Mouse (Mus musculus) limb, embryonic 12.5 days (tissue): ENCODE measurements at regions not wholly inside any gene's neighbourhood (a gene's known extent, or its start where the extent isn't known, plus 50 kb on each side); places are given as distances from the start of the nearest gene placed in this dataset.

Experiments
- ATAC-seq: fragments of 200-750 bp; cut with Nextera tagmentation; 2 replicates; pipeline ENCODE4 v1.8.0; 2017; ENCODE audit warnings: low read depth, moderate TSS enrichment; ENCODE audit not compliant: insufficient number of reproducible peaks, insufficient read depth, low FRiP score, low TSS enrichment
- H3K27ac ChIP-seq: fragments of 300-500 bp; sonication (generic); 2 replicates; pipeline ENCODE4 v1.5.1; 2016; ENCODE audit warnings: mild to moderate bottlenecking, moderate library complexity
- H3K27me3 ChIP-seq: fragments of 300-500 bp; sonication (generic); 2 replicates; pipeline ENCODE4 v1.6.1; 2016; ENCODE audit warnings: mild to moderate bottlenecking, moderate library complexity
- H3K36me3 ChIP-seq: fragments of 300-500 bp; sonication (generic); 2 replicates; pipeline ENCODE4 v1.6.1; 2016; ENCODE audit warnings: mild to moderate bottlenecking, moderate library complexity
- H3K4me1 ChIP-seq: fragments of 300-500 bp; sonication (generic); replicated peaks from 2 replicates; pipeline ENCODE4 v1.6.1; 2016
- H3K4me2 ChIP-seq: fragments of 300-500 bp; sonication (generic); 2 replicates; pipeline ENCODE4 v1.6.1; 2016; ENCODE audit warnings: mild to moderate bottlenecking, moderate library complexity
- H3K4me3 ChIP-seq: fragments of 300-500 bp; sonication (generic); replicated peaks from 2 replicates; pipeline ENCODE4 v1.5.1; 2016; ENCODE audit warnings: mild to moderate bottlenecking
- H3K9ac ChIP-seq: fragments of 300-500 bp; sonication (generic); replicated peaks from 2 replicates; pipeline ENCODE4 v1.6.1; 2016; ENCODE audit warnings: mild to moderate bottlenecking, moderate library complexity
- H3K9me3 ChIP-seq: fragments of 300-500 bp; sonication (generic); 2 replicates; pipeline ENCODE4 v1.6.1; 2016; ENCODE audit warnings: mild to moderate bottlenecking, moderate library complexity
- WGBS: fragments of 180-500 bp; shearing (Covaris S2); methylation state at CpG from one replicate; pipeline ENCODE4 v1.1.7; 2016; 5-methylcytosine and 5-hydroxymethylcytosine counted together

GRCm38 (mm10) chr12:29166316-29166715, 361.9 kb upstream of the Myt1l start:
- 59% methylated on average over 2 of the region's 2 CpGs for WGBS
- no peak for ATAC-seq
- H3K4me3 ChIP-seq, result no peak overlapping the region
- H3K4me2 ChIP-seq, result no peak overlapping the region
- peaks cover 4% of the 10 kb centered on the region; the same call in 1 of the 2 replicates for H3K4me1 ChIP-seq
- no peaks in the 10 kb centered on the region for H3K36me3 ChIP-seq
- no peaks in the 10 kb centered on the region for H3K27me3 ChIP-seq
- no peak overlapping the region for H3K27ac ChIP-seq
- no peak overlapping the region for H3K9ac ChIP-seq
- no peaks in the 10 kb centered on the region for H3K9me3 ChIP-seq

DNA sequence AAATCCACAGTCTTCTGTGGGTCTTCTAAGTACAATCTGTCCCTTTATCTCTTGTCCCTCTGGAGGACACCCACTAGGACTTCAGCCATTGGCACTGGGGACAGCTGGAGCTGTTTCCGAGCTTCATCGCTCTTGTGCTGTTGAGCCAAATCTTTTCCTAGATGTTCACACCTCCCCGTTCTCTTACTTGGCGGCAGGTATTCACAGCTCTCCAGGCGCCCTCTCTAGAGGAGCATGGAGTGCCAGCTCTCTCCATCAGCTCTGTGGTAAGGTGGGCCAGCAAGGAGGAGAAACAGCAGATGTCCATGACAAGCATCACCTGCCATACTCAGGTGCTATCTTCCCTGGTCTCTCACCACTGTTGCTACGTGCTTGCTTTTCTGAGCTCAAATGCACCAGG, 360.3 kb upstream of the Myt1l start:
- no peak overlapping the region for H3K4me2 ChIP-seq
- no peaks in the 10 kb centered on the region for H3K36me3 ChIP-seq
- 85% methylated on average over 6 of the region's 6 CpGs for WGBS
- H3K4me1 ChIP-seq, result no peaks in the 10 kb centered on the region
- H3K9ac ChIP-seq, result no peak overlapping the region
- ATAC-seq, result no peak
- no peak overlapping the region for H3K27ac ChIP-seq
- H3K4me3 ChIP-seq, result no peak overlapping the region
- no peaks in the 10 kb centered on the region; the same call in 1 of the 2 replicates for H3K27me3 ChIP-seq
- H3K9me3 ChIP-seq, result no peaks in the 10 kb centered on the region

DNA sequence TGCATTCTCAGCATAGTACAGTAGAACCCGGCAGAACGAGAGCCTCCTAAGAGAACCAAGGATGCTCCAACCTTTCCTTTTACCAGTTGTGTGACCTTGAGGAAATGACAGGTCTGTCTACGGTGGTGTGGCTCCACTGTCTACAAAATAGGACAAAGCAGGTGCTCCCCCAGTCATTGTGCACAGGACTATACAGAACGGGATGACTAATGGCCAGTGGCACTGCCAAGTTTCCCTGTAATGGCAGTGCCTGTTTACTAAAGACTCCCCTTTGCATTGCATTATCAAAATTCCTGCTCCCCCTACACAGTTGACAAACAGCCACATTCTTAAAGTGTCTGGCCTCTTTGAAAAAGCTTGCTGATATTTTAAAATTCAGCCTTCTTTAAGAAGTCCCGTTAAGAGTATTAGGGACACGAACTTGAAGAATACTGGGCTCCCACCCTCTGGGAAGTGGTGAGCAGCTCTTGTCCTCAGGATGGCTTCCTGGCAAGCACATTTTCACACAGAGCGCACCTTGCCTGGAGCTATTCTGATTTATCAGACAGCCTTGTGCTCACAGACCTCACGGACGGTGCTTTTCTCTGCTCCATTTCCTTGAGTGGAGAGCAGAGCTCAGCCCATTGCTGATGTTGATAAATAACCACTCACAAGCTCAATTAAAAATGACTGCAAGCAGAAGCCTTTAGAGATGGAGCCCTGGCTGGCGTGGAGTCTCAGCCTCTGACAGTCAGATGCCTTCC, 352.3 kb upstream of the Myt1l start:
- Histone ChIP-seq H3K36me3 (no peaks in the 10 kb centered on the region), H3K27ac (no peak overlapping the region), H3K4me1 (no peaks in the 10 kb centered on the region), H3K4me3 (no peak overlapping the region), H3K4me2 (no peak overlapping the region), H3K27me3 (no peaks in the 10 kb centered on the region; the same call in 1 of the 2 replicates), H3K9ac (no peak overlapping the region), H3K9me3 (no peaks in the 10 kb centered on the region)
- no peak for ATAC-seq
- WGBS, result 80% methylated on average over 10 of the region's 10 CpGs

- H3K27ac ChIP-seq, result no peak overlapping the region
- no peaks in the 10 kb centered on the region for H3K9me3 ChIP-seq
- no peak overlapping the region for H3K4me3 ChIP-seq
- H3K9ac ChIP-seq, result no peak overlapping the region
- no peaks in the 10 kb centered on the region for H3K36me3 ChIP-seq
- H3K27me3 ChIP-seq, result no peaks in the 10 kb centered on the region; the same call in 1 of the 2 replicates
- 87% methylated on average over 12 of the region's 12 CpGs for WGBS
- H3K4me2 ChIP-seq, result no peak overlapping the region
- H3K4me1 ChIP-seq, result no peaks in the 10 kb centered on the region
- ATAC-seq, result no peak
Measured at GRCm38 (mm10) chr12:29177145-29177544, 351.0 kb upstream of the Myt1l start.

GRCm38 (mm10) chr12:29178168-29178895, 349.9 kb upstream of the Myt1l start:
- no peak overlapping the region for H3K9ac ChIP-seq
- H3K4me3 ChIP-seq, result no peak overlapping the region
- H3K36me3 ChIP-seq, result no peaks in the 10 kb centered on the region
- ATAC-seq, result no peak
- H3K4me1 ChIP-seq, result no peaks in the 10 kb centered on the region
- 81% methylated on average over 14 of the region's 14 CpGs for WGBS
- no peaks in the 10 kb centered on the region for H3K27me3 ChIP-seq
- H3K9me3 ChIP-seq, result no peaks in the 10 kb centered on the region
- no peak overlapping the region for H3K27ac ChIP-seq
- H3K4me2 ChIP-seq, result no peak overlapping the region

- 42% methylated on average over 2 of the region's 2 CpGs for WGBS
- no peak overlapping the region for H3K4me3 ChIP-seq
- H3K9ac ChIP-seq, result no peak overlapping the region
- H3K36me3 ChIP-seq, result no peaks in the 10 kb centered on the region
- no peaks in the 10 kb centered on the region for H3K4me1 ChIP-seq
- H3K9me3 ChIP-seq, result no peaks in the 10 kb centered on the region
- no peak for ATAC-seq
- H3K27ac ChIP-seq, result no peak overlapping the region
- H3K27me3 ChIP-seq, result no peaks in the 10 kb centered on the region
- H3K4me2 ChIP-seq, result no peak overlapping the region
Measured at GRCm38 (mm10) chr12:29179405-29179804, 348.8 kb upstream of the Myt1l start.

DNA sequence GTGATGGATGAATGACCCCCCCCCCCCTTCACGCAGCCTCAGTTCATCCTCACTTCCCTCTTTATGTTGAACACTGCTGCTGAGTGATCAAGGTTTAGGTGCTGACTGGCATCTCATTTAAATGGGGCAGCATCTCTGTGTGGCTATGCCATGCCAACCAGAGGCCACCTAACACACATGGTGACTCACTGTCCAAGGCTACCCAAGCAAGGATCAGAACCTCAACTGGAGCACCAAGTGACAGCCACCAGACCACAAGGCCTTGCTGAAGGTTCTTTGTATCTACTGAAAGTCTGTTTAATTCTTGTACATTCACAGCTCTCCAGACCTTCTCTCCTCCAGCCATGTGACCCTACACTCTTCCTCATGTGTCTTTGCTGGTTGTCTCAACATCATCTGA, 347.6 kb upstream of the Myt1l start:
- H3K9me3 ChIP-seq, result no peaks in the 10 kb centered on the region
- 67% methylated on average over 1 of the region's 1 CpGs for WGBS
- no peak overlapping the region for H3K4me2 ChIP-seq
- ATAC-seq, result no peak
- H3K4me1 ChIP-seq, result no peaks in the 10 kb centered on the region
- H3K27me3 ChIP-seq, result no peaks in the 10 kb centered on the region
- no peak overlapping the region for H3K27ac ChIP-seq
- H3K9ac ChIP-seq, result no peak overlapping the region
- H3K4me3 ChIP-seq, result no peak overlapping the region
- H3K36me3 ChIP-seq, result no peaks in the 10 kb centered on the region

DNA sequence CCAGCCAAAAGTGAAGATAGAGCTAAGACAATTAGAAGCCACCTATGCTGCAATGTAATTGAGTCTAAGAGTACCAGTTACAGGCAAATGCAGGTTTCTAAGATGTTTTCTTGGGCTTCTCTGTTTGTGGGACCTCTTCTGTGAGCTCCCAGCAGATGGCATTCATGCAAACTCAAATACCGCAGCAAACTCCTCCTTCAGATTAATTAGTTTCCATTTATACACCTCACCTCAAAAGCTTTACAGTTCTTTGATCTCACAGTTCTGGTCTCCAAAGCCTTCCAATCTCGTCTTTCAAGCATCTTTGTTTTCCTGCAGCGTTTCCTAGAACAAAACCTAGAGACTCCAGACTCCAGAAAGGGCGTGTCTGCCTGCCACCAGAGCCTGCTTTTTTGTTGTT, 340.6 kb upstream of the Myt1l start:
- WGBS, result 48% methylated on average over 4 of the region's 4 CpGs
- no peaks in the 10 kb centered on the region for H3K9me3 ChIP-seq
- ATAC-seq, result no peak
- H3K27ac ChIP-seq, result no peak overlapping the region
- no peak overlapping the region for H3K4me2 ChIP-seq
- no peaks in the 10 kb centered on the region for H3K27me3 ChIP-seq
- H3K9ac ChIP-seq, result no peak overlapping the region
- H3K36me3 ChIP-seq, result no peaks in the 10 kb centered on the region
- no peaks in the 10 kb centered on the region for H3K4me1 ChIP-seq
- H3K4me3 ChIP-seq, result no peak overlapping the region

GRCm38 (mm10) chr12:29192391-29192790, 335.8 kb upstream of the Myt1l start:
- ATAC-seq, result no peak

GRCm38 (mm10) chr12:29211946-29212345, 316.2 kb upstream of the Myt1l start:
- H3K4me2 ChIP-seq, result no peak overlapping the region
- H3K4me3 ChIP-seq, result no peak overlapping the region
- H3K27me3 ChIP-seq, result no peaks in the 10 kb centered on the region
- no peaks in the 10 kb centered on the region for H3K4me1 ChIP-seq
- H3K9ac ChIP-seq, result no peak overlapping the region
- no peaks in the 10 kb centered on the region for H3K9me3 ChIP-seq
- no peak overlapping the region for H3K27ac ChIP-seq
- ATAC-seq, result no peak
- no peaks in the 10 kb centered on the region for H3K36me3 ChIP-seq
- WGBS, result 72% methylated on average over 3 of the region's 3 CpGs

More at GRCm38 (mm10) chr12:29192391-29192790, 335.8 kb upstream of the Myt1l start:
- no peak overlapping the region for H3K27ac ChIP-seq
- no peak overlapping the region for H3K4me2 ChIP-seq
- H3K36me3 ChIP-seq, result no peaks in the 10 kb centered on the region
- no peaks in the 10 kb centered on the region for H3K4me1 ChIP-seq
- no peak overlapping the region for H3K9ac ChIP-seq
- no peaks in the 10 kb centered on the region for H3K27me3 ChIP-seq
- no peak overlapping the region for H3K4me3 ChIP-seq
- whole genome bisulfite sequencing, result 91% methylated on average over 3 of the region's 3 CpGs
- H3K9me3 ChIP-seq, result no peaks in the 10 kb centered on the region

- Histone ChIP-seq H3K27me3 (no peaks in the 10 kb centered on the region), H3K4me3 (no peak overlapping the region), H3K9ac (no peak overlapping the region), H3K4me1 (no peaks in the 10 kb centered on the region), H3K27ac (no peak overlapping the region), H3K36me3 (no peaks in the 10 kb centered on the region), H3K9me3 (no peaks in the 10 kb centered on the region), H3K4me2 (no peak overlapping the region)
- ATAC-seq, result no peak
- WGBS, result 80% methylated on average over 1 of the region's 1 CpGs
Measured at GRCm38 (mm10) chr12:29213625-29214024, 314.6 kb upstream of the Myt1l start.
